Mouse (Mus musculus) bone marrow, adult 2 months (tissue): ENCODE data around the gene Gstcd.

Source experiments
- CTCF ChIP-seq: fragments of 200-500 bp; IDR thresholded peaks from 2 replicates; pipeline ENCODE4 v1.5.1; 2011; ENCODE audit warnings: low read length, control low read depth; ENCODE audit not compliant: control insufficient read depth, insufficient read depth
- POLR2A ChIP-seq: fragments of 200-500 bp; IDR thresholded peaks from 2 replicates; pipeline ENCODE4 v1.6.1; 2011; ENCODE audit warnings: low read depth, mild to moderate bottlenecking, control low read depth, low read length, borderline replicate concordance; ENCODE audit not compliant: control insufficient read depth

- no peak for TF ChIP-seq CTCF
- no peak for TF ChIP-seq POLR2A
Observed at GRCm38 (mm10) chr3:132934649-132935048, 157.2 kb downstream of the Gstcd start.
